8 mouse cellular contexts compared by ENCODE assay signal in genomic region chr3:45379972-45380761, GRCm38 (mm10). TPM values are rescaled to one million over a fixed set of nuclear protein-coding genes. Genes with fewer than 3 reads are reported as not detected.
A peak's percentile ranks its signal among the peaks of the same experiment; 100 is the strongest.
DNase-seq lines count a peak whose midpoint lies in the region; ATAC-seq and TF ChIP-seq lines count a peak whose summit lies in the region.

No protein-coding gene starts in this region.

- peaks cover 25% of the 10 kb centered on the region for H3K27me3 ChIP-seq in embryonic facial prominence, embryonic 15.5 days
- peaks cover 39% of the 10 kb centered on the region for H3K27me3 ChIP-seq in kidney, postnatal 0 days (ENCODE audit: insufficient read depth, low read length)
- H3K27me3 ChIP-seq in midbrain, embryonic 13.5 days = no peaks in the 10 kb centered on the region

- H3K36me3 ChIP-seq in embryonic facial prominence, embryonic 15.5 days = no peaks in the 10 kb centered on the region
- no peaks in the 10 kb centered on the region for H3K36me3 ChIP-seq in kidney, postnatal 0 days (ENCODE audit: insufficient read depth, low read length)
- H3K36me3 ChIP-seq in midbrain, embryonic 13.5 days = no peaks in the 10 kb centered on the region

- peak overlapping the region; percentile 28; the same call in 1 of the 2 replicates for H3K9ac ChIP-seq in embryonic facial prominence, embryonic 15.5 days
- no peak overlapping the region for H3K9ac ChIP-seq in kidney, postnatal 0 days (ENCODE audit: low read depth, low read length)
- H3K9ac ChIP-seq in midbrain, embryonic 13.5 days (replicated peaks) = peak overlapping the region; percentile 85

- H3K4me3 ChIP-seq in layer of hippocampus, adult 2 months = peak overlapping the region; percentile 70
- H3K4me3 ChIP-seq in embryonic facial prominence, embryonic 15.5 days (replicated peaks) = peak overlapping the region; percentile 63
- H3K4me3 ChIP-seq in kidney, postnatal 0 days (replicated peaks; ENCODE audit: low read depth, low read length) = peak overlapping the region; percentile 39
- H3K4me3 ChIP-seq in midbrain, embryonic 13.5 days (replicated peaks) = peak overlapping the region; percentile 81

- ATAC-seq in embryonic facial prominence, embryonic 15.5 days (ENCODE audit: insufficient number of reproducible peaks, low FRiP score, low TSS enrichment, low read depth) = no peak
- no peak for ATAC-seq in kidney, postnatal 0 days (replicated peaks; ENCODE audit: low FRiP score, low read depth)
- peak; percentile 1; the same call in 1 of the 2 replicates for ATAC-seq in midbrain, embryonic 13.5 days
- no peak for ATAC-seq in erythroid progenitor cell, adult 5-6 weeks (replicated peaks; ENCODE audit: low FRiP score, poor library complexity, severe bottlenecking)

- H3K27ac ChIP-seq in layer of hippocampus, adult 2 months = peak overlapping the region; percentile 88
- no peak overlapping the region for H3K27ac ChIP-seq in embryonic facial prominence, embryonic 15.5 days (replicated peaks)
- H3K27ac ChIP-seq in kidney, postnatal 0 days = no peak overlapping the region
- H3K27ac ChIP-seq in midbrain, embryonic 13.5 days = peak overlapping the region; percentile 77

- H3K4me1 ChIP-seq in embryonic facial prominence, embryonic 15.5 days = peaks cover 35% of the 10 kb centered on the region
- H3K4me1 ChIP-seq in kidney, postnatal 0 days (replicated peaks; ENCODE audit: insufficient read depth, low read length) = peaks cover 28% of the 10 kb centered on the region
- peaks cover 33% of the 10 kb centered on the region for H3K4me1 ChIP-seq in midbrain, embryonic 13.5 days (replicated peaks)

- under 1% methylated on average over 55 of the region's 55 CpGs for WGBS in embryonic facial prominence, embryonic 15.5 days
- WGBS in kidney, postnatal 0 days = 2% methylated on average over 55 of the region's 55 CpGs
- WGBS in midbrain, embryonic 13.5 days = under 1% methylated on average over 55 of the region's 55 CpGs

- DNase-seq in layer of hippocampus, adult 2 months (ENCODE audit: low spot score in 2 of 2) = no peak
- no peak for DNase-seq in layer of hippocampus, adult 9-10 months (ENCODE audit: low spot score)
- peak; percentile 19 for DNase-seq in cerebellum, adult 9-10 months
- DNase-seq in kidney, postnatal 0 days (ENCODE audit: low spot score) = no peak
- DNase-seq in spleen, postnatal 10 days (ENCODE audit: low spot score in 2 of 2) = no peak

- no peak for TF ChIP-seq CTCF in layer of hippocampus, adult 2 months (conservative IDR thresholded peaks at IDR 0.05)
- TF ChIP-seq CTCF in kidney, postnatal 0 days (IDR thresholded peaks at IDR 0.05; ENCODE audit: low read depth) = no peak

- peak overlapping the region; percentile 97 for H3K4me2 ChIP-seq in embryonic facial prominence, embryonic 15.5 days (replicated peaks)
- peak overlapping the region; percentile 95 for H3K4me2 ChIP-seq in kidney, postnatal 0 days (ENCODE audit: low read length)
- H3K4me2 ChIP-seq in midbrain, embryonic 13.5 days (replicated peaks) = peak overlapping the region; percentile 91

- H3K9me3 ChIP-seq in embryonic facial prominence, embryonic 15.5 days (replicated peaks) = no peaks in the 10 kb centered on the region
- no peaks in the 10 kb centered on the region for H3K9me3 ChIP-seq in kidney, postnatal 0 days (replicated peaks; ENCODE audit: low read length)
- no peaks in the 10 kb centered on the region for H3K9me3 ChIP-seq in midbrain, embryonic 13.5 days

RNA-seq across cellular contexts. Expression of gene Pcdh10, which starts 2.0 kb away (rescaled TPM):
- 10 to 100 TPM; 91.9 to 92.5 TPM for total RNA-seq in layer of hippocampus, adult 2 months (2021)
- polyA plus RNA-seq in embryonic facial prominence, embryonic 15.5 days (2015; fragmentation: Nextera tagmentation; extraction: Ambion mirVana) = 4.4 and 4.5 TPM in 2 replicates
- 0.14 and 0.22 TPM in 2 replicates for polyA plus RNA-seq in kidney, postnatal 0 days (2015; fragmentation: Nextera tagmentation; extraction: Ambion mirVana)
- 14.6 and 15.6 TPM in 2 replicates for polyA plus RNA-seq in midbrain, embryonic 13.5 days (2015; fragmentation: Nextera tagmentation; extraction: Ambion mirVana)
- total RNA-seq in erythroid progenitor cell, adult 5-6 weeks (2015; ENCODE audit: low replicate concordance) = not detected in 2 replicates
- not detected in 2 replicates for total RNA-seq in erythroid progenitor cell, adult 5-6 weeks (2017; ENCODE audit: low replicate concordance)

Comparison
In these comparisons a context has a peak if more than half of its experiments do, and no peak if none do; other contexts are left out.
1. H3K27ac ChIP-seq: peak in layer of hippocampus, adult 2 months (single experiment) and midbrain, embryonic 13.5 days (single experiment); none in embryonic facial prominence, embryonic 15.5 days (single experiment) and kidney, postnatal 0 days (single experiment).
2. Peak in every context shown above with its lines, with median percentiles within 50 percentile points of each other: H3K4me3 ChIP-seq and H3K4me2 ChIP-seq.